Mouse (Mus musculus) layer of hippocampus, postnatal 25 days (tissue): ENCODE measurements around the gene Znrf3. TPM values are rescaled to one million over a fixed set of nuclear protein-coding genes. Genes with fewer than 3 reads are reported as not detected.

Experiments
- DNase-seq, 2 experiments: peaks; one replicate each; pipeline ENCODE4 v3.0.0; 2022; ENCODE audit warnings: mixed read lengths in 2 of 2, low spot score in 1 of 2; ENCODE audit errors: extremely low spot score in 1 of 2
- total RNA-seq, 2 experiments: library from RNA; stranded (reverse); gene quantifications; 2 replicates each; pipeline ENCODE4 v1.2.3; 2021

Znrf3 gene
- total RNA-seq, 2 experiments from 2014 or later, result 18.6 to 23.2 TPM

- no peak for DNase-seq
Measured at GRCm38 (mm10) chr11:5404180-5404579, 40.5 kb downstream of the Znrf3 start.

- DNase-seq, result no peak
Measured at GRCm38 (mm10) chr11:5402127-5402733, 42.4 kb downstream of the Znrf3 start.

- no peak for DNase-seq
Measured at GRCm38 (mm10) chr11:5398301-5399053, 46.2 kb downstream of the Znrf3 start.

GRCm38 (mm10) chr11:5390969-5391831, 53.4 kb downstream of the Znrf3 start:
- DNase-seq, result no peak

- no peak for DNase-seq
Measured at GRCm38 (mm10) chr11:5382652-5383051, 62.0 kb downstream of the Znrf3 start.

- DNase-seq, result no peak
Measured at GRCm38 (mm10) chr11:5381226-5381625, 63.4 kb downstream of the Znrf3 start.

- no peak for DNase-seq
Measured at GRCm38 (mm10) chr11:5380275-5380674, 64.4 kb downstream of the Znrf3 start.

- no peak for DNase-seq
Measured at GRCm38 (mm10) chr11:5369176-5369575, 75.5 kb downstream of the Znrf3 start.

- no peak for DNase-seq
Measured at GRCm38 (mm10) chr11:5368492-5368891, 76.2 kb downstream of the Znrf3 start.

GRCm38 (mm10) chr11:5355266-5355764, 89.3 kb downstream of the Znrf3 start:
- no peak for DNase-seq

- DNase-seq, result peak; percentile 10 to 15
Measured at GRCm38 (mm10) chr11:5354753-5355152, 89.9 kb downstream of the Znrf3 start.

GRCm38 (mm10) chr11:5353032-5353431, 91.6 kb downstream of the Znrf3 start:
- DNase-seq, result no peak

GRCm38 (mm10) chr11:5349483-5349882, 95.2 kb downstream of the Znrf3 start:
- no peak for DNase-seq

- no peak for DNase-seq
Measured at GRCm38 (mm10) chr11:5346845-5347640, 97.6 kb downstream of the Znrf3 start.

GRCm38 (mm10) chr11:5343748-5344147, 100.9 kb downstream of the Znrf3 start:
- DNase-seq, result no peak

- no peak for DNase-seq
Measured at GRCm38 (mm10) chr11:5339732-5340131, 104.9 kb downstream of the Znrf3 start.

GRCm38 (mm10) chr11:5336852-5337251, 107.8 kb downstream of the Znrf3 start:
- DNase-seq, result no peak

- no peak for DNase-seq
Measured at GRCm38 (mm10) chr11:5336269-5336668, 108.4 kb downstream of the Znrf3 start.

GRCm38 (mm10) chr11:5330851-5331250, 113.8 kb downstream of the Znrf3 start:
- no peak for DNase-seq

GRCm38 (mm10) chr11:5327693-5328092, 117.0 kb downstream of the Znrf3 start:
- no peak for DNase-seq
